Mouse (Mus musculus): ENCODE measurements around the gene Adam34. TPM values are rescaled to one million over a fixed set of nuclear protein-coding genes. Genes with fewer than 3 reads are reported as not detected.
"Not testable (repeated sequence)": the region's sequence is repeated elsewhere in the genome, so short reads cannot be mapped to it uniquely, and the experiment has no call there.

The Adam34 gene
- polyA plus RNA-seq (2015; fragmentation: Nextera tagmentation; extraction: Ambion mirVana) = not detected in 2 replicates

GRCm38 (mm10) chr8:43709949-43710348 lies at the start of gene Adam34:
Gene Adam34, minus strand, starts transcription at chr8:43710049.
- Histone ChIP-seq H3K4me2 (no peak within 1 kb of the TSS), H3K4me1 (no peaks in the 10 kb centered on the region), H3K4me3 (replicated peaks) (no peak within 1 kb of the TSS), H3K36me3 (no peaks in the 10 kb centered on the region), H3K27me3 (replicated peaks) (no peaks in the 10 kb centered on the region), H3K9ac (replicated peaks) (no peak within 1 kb of the TSS), H3K9me3 (replicated peaks) (no peaks in the 10 kb centered on the region), H3K27ac (replicated peaks) (no peak within 1 kb of the TSS)
- ATAC-seq (ENCODE audit: low FRiP score) = no peak

DNA sequence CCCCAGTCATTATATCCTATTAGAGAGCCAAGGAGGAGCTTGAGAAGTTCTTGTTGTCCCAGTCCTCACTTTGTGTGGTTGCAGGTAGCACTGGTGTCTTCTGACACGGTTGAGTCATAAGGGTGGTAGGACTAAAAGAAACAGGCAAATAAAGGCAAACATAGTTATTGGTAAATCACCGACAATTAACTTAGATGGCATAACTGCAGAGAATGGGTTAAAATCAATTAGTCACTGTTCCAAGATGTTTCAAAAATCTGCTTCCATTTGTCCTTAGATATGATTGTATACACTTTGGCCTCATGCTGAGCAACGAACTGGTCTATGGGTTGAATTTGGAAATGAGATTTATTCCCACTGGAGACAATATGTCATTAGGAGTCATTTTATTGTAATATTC lies 82.7 kb downstream of the Adam34 start, which contains the start of gene Gm5346:
TSS of gene Gm5346 (minus strand) at position 101 of the 400 bp plus-strand sequence.
- Histone ChIP-seq H3K9me3 (replicated peaks) (no peaks in the 10 kb centered on the region), H3K36me3 (no peaks in the 10 kb centered on the region), H3K27ac (replicated peaks) (no peak within 1 kb of the TSS), H3K9ac (replicated peaks) (no peak within 1 kb of the TSS), H3K4me1 (no peaks in the 10 kb centered on the region), H3K27me3 (replicated peaks) (no peaks in the 10 kb centered on the region), H3K4me2 (no peak within 1 kb of the TSS), H3K4me3 (replicated peaks) (no peak within 1 kb of the TSS)
- 87% methylated on average over 3 of the region's 3 CpGs for WGBS
- no peak for ATAC-seq (ENCODE audit: low FRiP score)

DNA sequence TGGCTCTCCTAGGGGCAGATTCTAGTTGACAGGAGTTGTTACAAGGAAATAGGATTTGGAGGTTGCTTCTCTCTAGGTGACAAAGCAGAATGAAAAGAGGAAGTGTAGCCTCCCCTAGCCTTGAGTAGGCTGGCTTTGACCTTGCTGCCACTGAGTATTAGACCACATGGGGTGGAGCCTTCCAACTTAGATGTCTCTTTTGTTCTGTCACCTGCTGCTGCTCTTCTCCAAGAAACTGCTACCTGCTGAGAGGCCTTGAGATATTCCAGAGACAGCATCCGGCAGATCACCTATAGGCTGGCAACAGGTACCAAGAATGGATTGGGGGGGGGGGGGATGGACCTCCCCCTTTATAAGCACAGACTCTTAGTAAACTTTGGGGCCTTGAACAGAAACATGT lies 93.8 kb downstream of the Adam34 start:
- ATAC-seq (ENCODE audit: low FRiP score) = no peak
- Histone ChIP-seq H3K27me3 (replicated peaks) (no peaks in the 10 kb centered on the region), H3K4me2 (no peak overlapping the region), H3K4me3 (replicated peaks) (no peak overlapping the region), H3K9me3 (replicated peaks) (no peaks in the 10 kb centered on the region), H3K9ac (replicated peaks) (no peak overlapping the region), H3K27ac (replicated peaks) (no peak overlapping the region), H3K36me3 (no peaks in the 10 kb centered on the region), H3K4me1 (no peaks in the 10 kb centered on the region)
- WGBS = 91% methylated on average over 1 of the region's 1 CpGs

GRCm38 (mm10) chr8:43603657-43604056 lies 106.2 kb downstream of the Adam34 start:
- H3K27me3 ChIP-seq (replicated peaks); H3K36me3 ChIP-seq; H3K4me2 ChIP-seq; H3K4me1 ChIP-seq; H3K27ac ChIP-seq (replicated peaks); H3K9ac ChIP-seq (replicated peaks); ATAC-seq (ENCODE audit: low FRiP score); H3K4me3 ChIP-seq (replicated peaks); H3K9me3 ChIP-seq (replicated peaks): not testable (repeated sequence)
- 87% methylated on average over 13 of the region's 13 CpGs for WGBS

DNA sequence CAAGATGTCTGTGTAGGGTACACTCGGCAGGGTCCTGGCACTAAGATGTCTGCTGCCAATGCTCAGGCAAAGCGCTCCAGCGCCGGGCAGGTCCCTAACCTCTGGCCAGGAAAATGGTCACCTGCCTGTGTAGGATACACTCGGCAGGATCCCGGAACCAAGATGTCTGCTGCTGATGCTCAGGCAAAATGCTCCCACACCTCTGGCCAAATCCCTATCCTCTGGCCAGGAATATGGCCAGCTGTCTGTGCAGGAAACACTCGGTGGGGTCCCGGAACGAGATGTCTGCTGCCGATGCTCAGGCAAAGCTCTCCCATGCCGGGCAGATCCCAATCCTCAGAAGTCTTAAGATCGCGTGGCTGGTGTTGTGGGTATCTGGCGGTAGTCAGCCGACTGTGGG lies 106.7 kb downstream of the Adam34 start:
- not testable (repeated sequence) for ATAC-seq (ENCODE audit: low FRiP score); H3K9ac ChIP-seq (replicated peaks); H3K27me3 ChIP-seq (replicated peaks); H3K4me1 ChIP-seq; H3K4me3 ChIP-seq (replicated peaks); H3K36me3 ChIP-seq; H3K4me2 ChIP-seq; H3K27ac ChIP-seq (replicated peaks); H3K9me3 ChIP-seq (replicated peaks)
- 96% methylated on average over 15 of the region's 15 CpGs for WGBS

Other genes with a start within 250 kb of the Adam34 start
- not detected in 2 replicates for gene Adam26b, start 181.9 kb downstream of the Adam34 start, polyA plus RNA-seq (2015; fragmentation: Nextera tagmentation; extraction: Ambion mirVana)
- gene Adam26a, start 133.3 kb downstream of the Adam34 start, polyA plus RNA-seq (2015; fragmentation: Nextera tagmentation; extraction: Ambion mirVana) = not detected in 2 replicates
- not detected in 2 replicates for gene Gm5346, start 82.8 kb downstream of the Adam34 start, polyA plus RNA-seq (2015; fragmentation: Nextera tagmentation; extraction: Ambion mirVana)